Mouse (Mus musculus): ENCODE measurements around the gene Cep131.
A peak's percentile ranks its signal among the peaks of the same experiment; 100 is the strongest.

Gene Cep131

GRCm38 (mm10) chr11:120098588-120099511, 12.2 kb upstream of the Cep131 start, which contains the start of the genes Tepsin and Ndufaf8:
Gene Tepsin, minus strand, starts transcription at chr11:120098731.
Gene Ndufaf8, plus strand, starts transcription at chr11:120098928.
- peak; percentile 98 for DNase-seq (ENCODE audit: extremely low read depth, insufficient read length, low spot score)

- DNase-seq (ENCODE audit: extremely low read depth, insufficient read length, low spot score): no peak
Observed at GRCm38 (mm10) chr11:120092817-120093591, 6.4 kb upstream of the Cep131 start.

- DNase-seq (ENCODE audit: extremely low read depth, insufficient read length, low spot score): no peak
Observed at GRCm38 (mm10) chr11:120090661-120091060, 4.0 kb upstream of the Cep131 start.

- DNase-seq (ENCODE audit: extremely low read depth, insufficient read length, low spot score): peak; percentile 67
Observed at GRCm38 (mm10) chr11:120085891-120086627, 568 bp downstream of the Cep131 start.

- DNase-seq (ENCODE audit: extremely low read depth, insufficient read length, low spot score): no peak
Observed at GRCm38 (mm10) chr11:120080282-120080681, 6.3 kb downstream of the Cep131 start.

GRCm38 (mm10) chr11:120076191-120076590, 10.4 kb downstream of the Cep131 start:
- no peak for DNase-seq (ENCODE audit: extremely low read depth, insufficient read length, low spot score)

- no peak for DNase-seq (ENCODE audit: extremely low read depth, insufficient read length, low spot score)
Observed at GRCm38 (mm10) chr11:120072986-120073647, 13.5 kb downstream of the Cep131 start.

GRCm38 (mm10) chr11:120071731-120072320, 14.8 kb downstream of the Cep131 start:
- no peak for DNase-seq (ENCODE audit: extremely low read depth, insufficient read length, low spot score)

GRCm38 (mm10) chr11:120071065-120071464, 15.6 kb downstream of the Cep131 start:
- DNase-seq (ENCODE audit: extremely low read depth, insufficient read length, low spot score): no peak

- no peak for DNase-seq (ENCODE audit: extremely low read depth, insufficient read length, low spot score)
Observed at GRCm38 (mm10) chr11:120070286-120070930, 16.2 kb downstream of the Cep131 start.

- DNase-seq (ENCODE audit: extremely low read depth, insufficient read length, low spot score): no peak
Observed at GRCm38 (mm10) chr11:120069261-120069660, 17.4 kb downstream of the Cep131 start.

GRCm38 (mm10) chr11:120067834-120068233, 18.8 kb downstream of the Cep131 start:
- no peak for DNase-seq (ENCODE audit: extremely low read depth, insufficient read length, low spot score)

GRCm38 (mm10) chr11:120065291-120065690, 21.3 kb downstream of the Cep131 start:
- peak; percentile 44 for DNase-seq (ENCODE audit: extremely low read depth, insufficient read length, low spot score)

GRCm38 (mm10) chr11:120064668-120065040, 22.0 kb downstream of the Cep131 start:
- no peak for DNase-seq (ENCODE audit: extremely low read depth, insufficient read length, low spot score)

GRCm38 (mm10) chr11:120064006-120064667, 22.5 kb downstream of the Cep131 start:
- DNase-seq (ENCODE audit: extremely low read depth, insufficient read length, low spot score): no peak

- DNase-seq (ENCODE audit: extremely low read depth, insufficient read length, low spot score): no peak
Observed at GRCm38 (mm10) chr11:120063326-120063725, 23.3 kb downstream of the Cep131 start.

- DNase-seq (ENCODE audit: extremely low read depth, insufficient read length, low spot score): no peak
Observed at GRCm38 (mm10) chr11:120060634-120061033, 26.0 kb downstream of the Cep131 start.

GRCm38 (mm10) chr11:120055953-120056732, 30.5 kb downstream of the Cep131 start:
- DNase-seq (ENCODE audit: extremely low read depth, insufficient read length, low spot score): no peak

All from 3134 (cell line).